Mouse (Mus musculus) forebrain, postnatal 0 days (tissue): ENCODE measurements around the gene Map3k11. TPM values are rescaled to one million over a fixed set of nuclear protein-coding genes. Genes with fewer than 3 reads are reported as not detected.
A peak's percentile ranks its signal among the peaks of the same experiment; 100 is the strongest.

ENCODE experiments used
- ATAC-seq: fragments of 200-750 bp; cut with Nextera tagmentation; 2 replicates; pipeline ENCODE4 v1.8.0; 2017; ENCODE audit warnings: mild to moderate bottlenecking, moderate library complexity
- DNase-seq: peaks from one replicate; pipeline ENCODE4 v3.0.0-alpha.2; 2015
- H3K27ac ChIP-seq: fragments of 300-500 bp; sonication (generic); 2 replicates; pipeline ENCODE4 v1.5.1; 2014; ENCODE audit warnings: low read depth, mild to moderate bottlenecking, antibody characterized with exemption, low read length, moderate library complexity, mixed read lengths
- H3K27me3 ChIP-seq: fragments of 300-500 bp; sonication (generic); 2 replicates; pipeline ENCODE4 v1.6.1; 2014; ENCODE audit warnings: mild to moderate bottlenecking, low read length, mixed read lengths; ENCODE audit not compliant: insufficient read depth
- H3K36me3 ChIP-seq: fragments of 300-500 bp; sonication (generic); 2 replicates; pipeline ENCODE4 v1.6.1; 2014; ENCODE audit warnings: mild to moderate bottlenecking, moderate library complexity; ENCODE audit not compliant: insufficient read depth
- H3K4me1 ChIP-seq: fragments of 300-500 bp; sonication (generic); 2 replicates; pipeline ENCODE4 v1.6.1; 2014; ENCODE audit warnings: antibody characterized with exemption; ENCODE audit not compliant: insufficient read depth
- H3K4me2 ChIP-seq: fragments of 300-500 bp; sonication (generic); 2 replicates; pipeline ENCODE4 v1.6.1; 2014; ENCODE audit warnings: low read depth, mild to moderate bottlenecking, moderate library complexity
- H3K4me3 ChIP-seq: fragments of 300-500 bp; sonication (generic); 2 replicates; pipeline ENCODE4 v1.5.1; 2014; ENCODE audit warnings: low read depth, low read length, mixed read lengths
- H3K9ac ChIP-seq: fragments of 300-500 bp; sonication (generic); 2 replicates; pipeline ENCODE4 v1.6.1; 2014; ENCODE audit warnings: mild to moderate bottlenecking
- H3K9me3 ChIP-seq: fragments of 300-500 bp; sonication (generic); 2 replicates; pipeline ENCODE4 v1.6.1; 2016; ENCODE audit warnings: low read length
- CTCF ChIP-seq: sonication (generic); IDR thresholded peaks from 2 replicates; pipeline ENCODE4 v1.5.1; 2016; ENCODE audit warnings: antibody characterized with exemption, control low read depth, low read depth
- WGBS: fragments of 180-500 bp; shearing (Covaris S2); extraction: QIAGEN DNeasy Blood & Tissue Kit; methylation state at CpG from one replicate; pipeline ENCODE4 v1.1.7; 2014; 5-methylcytosine and 5-hydroxymethylcytosine counted together
- polyA plus RNA-seq: library from polyadenylated mRNA; unstranded; fragments of >200 nt; fragmentation: Nextera tagmentation; extraction: Ambion mirVana; gene quantifications from 2 replicates; pipeline ENCODE4 v1.2.1, GENCODE M21; 2015
- total RNA-seq: library from RNA; depleted of rRNA; stranded (reverse); fragments of >200 nt; gene quantifications from 2 replicates; pipeline ENCODE4 v1.2.3, GENCODE M21; 2014

Map3k11 gene
- total and polyA plus RNA-seq, 2 experiments from 2014 or later, result 8.7 to 19.7 TPM

GRCm38 (mm10) chr19:5726961-5727578, 38.5 kb downstream of the Map3k11 start:
- H3K27ac ChIP-seq, result no peak overlapping the region

GRCm38 (mm10) chr19:5727701-5728100, 39.2 kb downstream of the Map3k11 start:
- peak; percentile 34; the same call in 1 of the 2 replicates for ATAC-seq
- Histone ChIP-seq H3K4me3 (peak overlapping the region; percentile 97), H3K9ac (peak overlapping the region; percentile 99), H3K9me3 (no peaks in the 10 kb centered on the region), H3K4me1 (peaks cover 34% of the 10 kb centered on the region), H3K4me2 (peak overlapping the region; percentile 99), H3K27me3 (no peaks in the 10 kb centered on the region), H3K27ac (no peak overlapping the region; the same call in 1 of the 2 replicates), H3K36me3 (peaks cover 16% of the 10 kb centered on the region)
- peak; percentile 99 for TF ChIP-seq CTCF
- 4% methylated on average over 14 of the region's 14 CpGs for WGBS
- DNase-seq, result peak; percentile 90

More at GRCm38 (mm10) chr19:5726961-5727578, 38.5 kb downstream of the Map3k11 start:
- DNase-seq (no peak), ATAC-seq (no peak)
- Histone ChIP-seq H3K27me3 (no peaks in the 10 kb centered on the region), H3K4me1 (peaks cover 34% of the 10 kb centered on the region), H3K9me3 (no peaks in the 10 kb centered on the region), H3K4me3 (peak overlapping the region; percentile 97), H3K9ac (peak overlapping the region; percentile 99), H3K4me2 (peak overlapping the region; percentile 99), H3K36me3 (peaks cover 19% of the 10 kb centered on the region)
- TF ChIP-seq CTCF, result no peak
- 73% methylated on average over 15 of the region's 15 CpGs for WGBS

- peak overlapping the region; percentile 96 for H3K27ac ChIP-seq
- peaks cover 34% of the 10 kb centered on the region for H3K4me1 ChIP-seq
- TF ChIP-seq CTCF, result no peak
- no peaks in the 10 kb centered on the region for H3K27me3 ChIP-seq
- peak overlapping the region; percentile 97 for H3K4me3 ChIP-seq
- DNase-seq (peak; percentile 79), ATAC-seq (peak; percentile 44)
- H3K9me3 ChIP-seq, result no peaks in the 10 kb centered on the region
- peak overlapping the region; percentile 99 for H3K9ac ChIP-seq
- H3K4me2 ChIP-seq, result peak overlapping the region; percentile 99
- WGBS, result 5% methylated on average over 37 of the region's 37 CpGs
- peaks cover 15% of the 10 kb centered on the region for H3K36me3 ChIP-seq
Measured at GRCm38 (mm10) chr19:5728631-5729443, 40.3 kb downstream of the Map3k11 start.

DNA sequence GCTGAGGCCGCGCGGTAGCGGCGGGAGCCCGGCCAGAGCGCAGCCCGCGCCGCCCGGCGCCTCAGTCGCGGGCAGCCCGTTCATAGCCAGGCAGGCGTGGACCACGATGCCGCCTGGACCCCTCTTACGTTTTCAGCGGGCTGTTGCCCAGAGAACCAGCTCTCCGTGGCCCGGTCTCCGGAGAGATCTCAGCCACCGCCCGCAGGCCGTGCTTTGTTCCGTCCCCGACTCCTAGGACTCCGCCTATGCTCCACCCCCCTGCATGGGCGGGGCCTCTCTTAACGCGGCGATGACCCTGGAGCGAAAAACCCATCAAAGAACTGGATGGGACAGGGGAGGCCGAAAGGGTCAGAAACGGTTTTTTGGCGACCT, 40.9 kb downstream of the Map3k11 start, which contains the start of gene Fam89b:
Fam89b (minus strand) TSS at position 210 of the 372 bp plus-strand sequence.
- TF ChIP-seq CTCF, result no peak
- H3K4me1 ChIP-seq, result peaks cover 34% of the 10 kb centered on the region
- H3K4me2 ChIP-seq, result peak within 1 kb of the TSS; percentile 99
- H3K9me3 ChIP-seq, result no peaks in the 10 kb centered on the region
- no peaks in the 10 kb centered on the region for H3K27me3 ChIP-seq
- peak; percentile 88 for ATAC-seq
- H3K27ac ChIP-seq, result peak within 1 kb of the TSS; percentile 96
- peaks cover 9% of the 10 kb centered on the region for H3K36me3 ChIP-seq
- peak; percentile 88 for DNase-seq
- H3K9ac ChIP-seq, result peak within 1 kb of the TSS; percentile 99
- under 1% methylated on average over 37 of the region's 37 CpGs for WGBS
- peak within 1 kb of the TSS; percentile 97 for H3K4me3 ChIP-seq

- H3K9me3 ChIP-seq, result no peaks in the 10 kb centered on the region
- no peak overlapping the region for H3K27ac ChIP-seq
- H3K36me3 ChIP-seq, result no peaks in the 10 kb centered on the region
- no peak for ATAC-seq
- H3K4me3 ChIP-seq, result peak overlapping the region; percentile 65
- H3K4me2 ChIP-seq, result peak overlapping the region; percentile 99
- WGBS, result 77% methylated on average over 29 of the region's 29 CpGs
- peak overlapping the region; percentile 65 for H3K9ac ChIP-seq
- no peak for DNase-seq
- TF ChIP-seq CTCF, result no peak
- peaks cover 34% of the 10 kb centered on the region for H3K4me1 ChIP-seq
- no peaks in the 10 kb centered on the region for H3K27me3 ChIP-seq
Measured at GRCm38 (mm10) chr19:5730314-5731186, 42.0 kb downstream of the Map3k11 start.

DNA sequence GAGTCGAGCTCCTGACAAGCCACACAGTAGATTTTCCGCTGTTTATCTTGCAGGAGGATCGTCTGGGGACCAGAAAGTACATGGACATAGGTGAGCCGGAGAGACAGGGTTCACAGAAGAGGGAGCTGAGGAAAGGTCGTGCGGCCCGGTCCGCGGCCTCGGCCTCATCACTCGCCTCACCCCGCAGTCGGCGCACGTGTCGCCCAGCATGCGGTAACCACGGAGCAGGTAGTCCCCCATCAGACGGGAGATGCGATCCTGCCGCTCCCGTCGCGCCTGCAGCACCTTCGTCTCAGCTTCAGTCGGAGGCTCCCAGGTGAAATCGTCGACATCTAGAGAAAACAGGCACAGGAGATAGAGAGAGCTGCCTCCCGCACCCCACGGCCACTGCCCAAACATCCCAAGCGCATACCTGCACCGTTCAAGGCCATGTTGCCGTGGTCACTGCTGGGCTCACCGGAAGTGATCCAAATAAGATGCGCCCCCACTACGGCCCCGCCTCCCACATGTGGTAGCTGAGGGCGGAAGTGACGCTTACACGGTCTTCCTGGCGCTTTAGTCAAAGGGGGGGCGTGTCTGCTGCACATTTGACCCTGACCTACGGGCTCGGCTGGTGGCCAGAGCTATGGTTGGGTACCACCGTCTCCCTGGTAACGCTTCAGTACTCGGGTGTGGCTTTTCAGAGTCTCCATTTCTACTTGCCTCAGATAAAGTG, 42.9 kb downstream of the Map3k11 start:
- ATAC-seq, result peak; percentile 81
- WGBS, result 2% methylated on average over 47 of the region's 47 CpGs
- Histone ChIP-seq H3K36me3 (no peaks in the 10 kb centered on the region), H3K4me1 (peaks cover 28% of the 10 kb centered on the region), H3K4me2 (peak overlapping the region; percentile 99), H3K27me3 (no peaks in the 10 kb centered on the region), H3K4me3 (peak overlapping the region; percentile 65), H3K27ac (0 out of 2 replicates have a peak overlapping the region, but pooled peaks have one; percentile 36), H3K9ac (peak overlapping the region; percentile 65), H3K9me3 (no peaks in the 10 kb centered on the region)
- peak; percentile 96 for DNase-seq
- TF ChIP-seq CTCF, result no peak
